Mouse (Mus musculus) MEL (cell line): ENCODE measurements around the gene Rhd. TPM values are rescaled to one million over a fixed set of nuclear protein-coding genes. Genes with fewer than 3 reads are reported as not detected.

Source experiments
- DNase-seq: peaks from one replicate; pipeline ENCODE4 v3.0.0; 2011; ENCODE audit warnings: low read depth, low spot score
- H3K27ac ChIP-seq: 2 replicates; pipeline ENCODE4 v1.5.1; 2012; ENCODE audit warnings: low read depth, mild to moderate bottlenecking, control low read depth, low read length, moderate library complexity; ENCODE audit not compliant: control insufficient read depth
- H3K27me3 ChIP-seq, 2 experiments: fragments of 150-350 bp in 1 of 2; sonication (generic) in 1 of 2; 2 replicates each; pipeline ENCODE4 v1.6.1; 2012; ENCODE audit warnings: low read length in 2 of 2, mild to moderate bottlenecking in 2 of 2, improper control_type of control experiment in 1 of 2, moderate library complexity in 1 of 2; ENCODE audit not compliant: insufficient read depth in 2 of 2, control insufficient read depth in 1 of 2
- H3K36me3 ChIP-seq, 2 experiments: 2 replicates each; pipeline ENCODE4 v1.6.1; 2012 to 2014; ENCODE audit warnings: low read length in 2 of 2, improper control_type of control experiment in 1 of 2, inconsistent platforms in 1 of 2, mild to moderate bottlenecking in 1 of 2; ENCODE audit not compliant: insufficient read depth in 2 of 2, control insufficient read depth in 1 of 2
- H3K4me1 ChIP-seq, 2 experiments: fragments of 150-350 bp in 1 of 2; sonication (generic) in 1 of 2; 2 replicates each; pipeline ENCODE4 v1.6.1; 2012; ENCODE audit warnings: low read length in 2 of 2, improper control_type of control experiment in 1 of 2, mild to moderate bottlenecking in 1 of 2; ENCODE audit not compliant: insufficient read depth in 2 of 2, control insufficient read depth in 1 of 2
- H3K4me3 ChIP-seq, 2 experiments: fragments of 150-350 bp in 1 of 2; sonication (generic) in 1 of 2; 2 replicates each; pipeline ENCODE4 v1.5.1; 2012; ENCODE audit warnings: low read depth in 2 of 2, low read length in 2 of 2, mild to moderate bottlenecking in 2 of 2, moderate library complexity in 2 of 2, control low read depth in 1 of 2, improper control_type of control experiment in 1 of 2; ENCODE audit not compliant: control insufficient read depth in 1 of 2, insufficient read depth in 1 of 2
- H3K79me2 ChIP-seq: 2 replicates; pipeline ENCODE4 v1.6.1; 2012; ENCODE audit warnings: mild to moderate bottlenecking, low read length, moderate library complexity; ENCODE audit not compliant: control insufficient read depth, poor library complexity, insufficient read depth
- H3K9ac ChIP-seq: 2 replicates; pipeline ENCODE4 v1.6.1; 2012; ENCODE audit warnings: low read depth, mild to moderate bottlenecking, control low read depth, low read length, moderate library complexity; ENCODE audit not compliant: control insufficient read depth, poor library complexity, severe bottlenecking
- H3K9me3 ChIP-seq: fragments of 150-350 bp; sonication (generic); replicated peaks from 2 replicates; pipeline ENCODE4 v1.6.1; 2012; ENCODE audit warnings: mild to moderate bottlenecking, low read length, improper control_type of control experiment, moderate library complexity; ENCODE audit not compliant: insufficient read depth
- BHLHE40 ChIP-seq: IDR thresholded peaks from 2 replicates; pipeline ENCODE4 v1.6.1; 2012; ENCODE audit warnings: low read depth, mild to moderate bottlenecking, inconsistent platforms, low read length, improper control_type of control experiment, borderline replicate concordance
- CHD2 ChIP-seq: IDR thresholded peaks from 2 replicates; pipeline ENCODE4 v1.6.1; 2011; ENCODE audit warnings: low read length, improper control_type of control experiment
- CTCF ChIP-seq, 3 experiments: IDR thresholded peaks in 2 of 3; conservative IDR thresholded peaks in 1 of 3; 2 replicates each; pipeline ENCODE4 v1.5.1; 2011 to 2012; ENCODE audit warnings: low read length in 3 of 3, low read depth in 2 of 3, mild to moderate bottlenecking in 2 of 3, improper control_type of control experiment in 1 of 3, inconsistent platforms in 1 of 3, mixed read lengths in 1 of 3, moderate library complexity in 1 of 3; ENCODE audit not compliant: control insufficient read depth in 1 of 3, insufficient read depth in 1 of 3, poor library complexity in 1 of 3, severe bottlenecking in 1 of 3
- E2F4 ChIP-seq: IDR thresholded peaks from 2 replicates; pipeline ENCODE4 v1.6.1; 2011; ENCODE audit warnings: low read depth, low read length, improper control_type of control experiment, borderline replicate concordance
- ELF1 ChIP-seq: IDR thresholded peaks from 2 replicates; pipeline ENCODE4 v1.6.1; 2014; ENCODE audit warnings: low read depth, mild to moderate bottlenecking, inconsistent platforms, low read length, improper control_type of control experiment, moderate library complexity
- EP300 ChIP-seq, 2 experiments: IDR thresholded peaks; 2 replicates each; pipeline ENCODE4 v1.6.1; 2011; ENCODE audit warnings: improper control_type of control experiment in 2 of 2, low read length in 2 of 2, low read depth in 1 of 2, mild to moderate bottlenecking in 1 of 2
- GATA1 ChIP-seq: IDR thresholded peaks from 2 replicates; pipeline ENCODE4 v1.6.1; 2011; ENCODE audit warnings: low read depth, low read length, improper control_type of control experiment
- HCFC1 ChIP-seq: IDR thresholded peaks from 2 replicates; pipeline ENCODE4 v1.6.1; 2012; ENCODE audit warnings: low read depth, mild to moderate bottlenecking, inconsistent platforms, low read length, improper control_type of control experiment, moderate library complexity
- JUND ChIP-seq: IDR thresholded peaks from 2 replicates; pipeline ENCODE4 v1.6.1; 2011; ENCODE audit warnings: low read depth, mild to moderate bottlenecking, improper control_type of control experiment, low read length
- MAFK ChIP-seq: IDR thresholded peaks from 2 replicates; pipeline ENCODE4 v1.6.1; 2011; ENCODE audit warnings: low read depth, mild to moderate bottlenecking, low read length, improper control_type of control experiment, borderline replicate concordance
- MAX ChIP-seq: IDR thresholded peaks from 2 replicates; pipeline ENCODE4 v1.6.1; 2011; ENCODE audit warnings: low read length, improper control_type of control experiment
- MEF2A ChIP-seq: IDR thresholded peaks from 2 replicates; pipeline ENCODE4 v1.6.1; 2014; ENCODE audit warnings: low read depth, mild to moderate bottlenecking, inconsistent platforms, low read length, improper control_type of control experiment; ENCODE audit not compliant: poor library complexity, insufficient replicate concordance, severe bottlenecking; ENCODE audit errors: extremely low read depth
- POLR2AphosphoS2 ChIP-seq: IDR thresholded peaks from 2 replicates; pipeline ENCODE4 v1.6.1; 2011; ENCODE audit warnings: low read length, improper control_type of control experiment
- POLR2AphosphoS5 ChIP-seq: IDR thresholded peaks from 2 replicates; pipeline ENCODE4 v1.6.1; 2012; ENCODE audit warnings: low read depth, borderline replicate concordance, mild to moderate bottlenecking, inconsistent platforms, low read length, moderate library complexity, mixed read lengths
- RAD21 ChIP-seq: IDR thresholded peaks from 2 replicates; pipeline ENCODE4 v1.6.1; 2011; ENCODE audit warnings: mild to moderate bottlenecking, low read depth, low read length, improper control_type of control experiment
- RCOR1 ChIP-seq: IDR thresholded peaks from 2 replicates; pipeline ENCODE4 v1.6.1; 2012; ENCODE audit warnings: low read depth, mild to moderate bottlenecking, inconsistent platforms, low read length, improper control_type of control experiment
- SMC3 ChIP-seq: IDR thresholded peaks from 2 replicates; pipeline ENCODE4 v1.6.1; 2011; ENCODE audit warnings: low read depth, low read length, improper control_type of control experiment
- TCF12 ChIP-seq: IDR thresholded peaks from 2 replicates; pipeline ENCODE4 v1.6.1; 2014; ENCODE audit warnings: low read depth, mild to moderate bottlenecking, inconsistent platforms, low read length, improper control_type of control experiment, moderate library complexity
- USF1 ChIP-seq: IDR thresholded peaks from 2 replicates; pipeline ENCODE4 v1.6.1; 2014; ENCODE audit warnings: low read depth, mild to moderate bottlenecking, inconsistent platforms, low read length, improper control_type of control experiment, moderate library complexity
- ZKSCAN1 ChIP-seq: IDR thresholded peaks from 2 replicates; pipeline ENCODE4 v1.6.1; 2012; ENCODE audit warnings: low read depth, mild to moderate bottlenecking, inconsistent platforms, low read length, improper control_type of control experiment, moderate library complexity
- ZMIZ1 ChIP-seq: IDR thresholded peaks from 2 replicates; pipeline ENCODE4 v1.6.1; 2012; ENCODE audit warnings: low read depth, mild to moderate bottlenecking, inconsistent platforms, low read length, improper control_type of control experiment, moderate library complexity
- polyA plus RNA-seq, 2 experiments: library from polyadenylated mRNA; stranded (reverse) in 1 of 2; unstranded in 1 of 2; fragments of >175 nt in 1 of 2; fragments of >200 nt in 1 of 2; gene quantifications; 2 replicates each; pipeline versions ENCODE4 v1.2.1 to v1.2.4; 2012; ENCODE audit warnings: low replicate concordance in 2 of 2, low read depth in 1 of 2; ENCODE audit not compliant: insufficient read length in 2 of 2, insufficient read depth in 1 of 2, missing spikeins in 1 of 2
- total RNA-seq: library from RNA; depleted of rRNA; stranded (reverse); fragments of 300-350 nt; gene quantifications from 2 replicates; pipeline ENCODE4 v1.2.3, GENCODE M21; 2012

The Rhd gene
- total and polyA plus RNA-seq, 3 experiments: 49.9 to 176 TPM; not detected in 1

- no peaks in the 10 kb centered on the region for H3K9me3 ChIP-seq
- DNase-seq: no peak
- TF ChIP-seq MAFK: no peak
- TF ChIP-seq MEF2A: no peak
- no peak for TF ChIP-seq POLR2AphosphoS5
- TF ChIP-seq JUND: no peak
- no peak for TF ChIP-seq RAD21
- no peak for TF ChIP-seq SMC3
- no peak for TF ChIP-seq GATA1
- no peak for TF ChIP-seq EP300 (IDR thresholded peaks at IDR 0.05; ENCODE audit: low read depth in 1 of 2, low read length in 2 of 2)
- no peak for TF ChIP-seq ZKSCAN1
- H3K79me2 ChIP-seq: peaks cover 44% of the 10 kb centered on the region
- no peak overlapping the region for H3K9ac ChIP-seq
- H3K4me1 ChIP-seq: peaks cover 0 to 2% of the 10 kb centered on the region in 2 experiments; a peak in 2 of 4 replicates
- H3K36me3 ChIP-seq: peaks cover 0 to 8% of the 10 kb centered on the region in 2 experiments; a peak in 3 of 4 replicates
- H3K27me3 ChIP-seq: no peaks in the 10 kb centered on the region
- H3K27ac ChIP-seq: no peak overlapping the region
- no peak overlapping the region for H3K4me3 ChIP-seq
These were observed 20.8 kb upstream of the Rhd start for GRCm38 (mm10) chr4:134843566-134843965.

GRCm38 (mm10) chr4:134847587-134847986 is 16.7 kb upstream of the Rhd start:
- H3K9ac ChIP-seq: no peak overlapping the region
- TF ChIP-seq TCF12 (no peak), MEF2A (no peak), CTCF (IDR thresholded peaks at IDR 0.05 in 2 of 3, conservative IDR thresholded peaks at IDR 0.05 in 1 of 3; ENCODE audit: control insufficient read depth in 1 of 3, insufficient read depth in 1 of 3, low read depth in 2 of 3, low read length in 3 of 3, poor library complexity in 1 of 3, severe bottlenecking in 1 of 3) (no peak), POLR2AphosphoS5 (no peak), POLR2AphosphoS2 (no peak), BHLHE40 (no peak), E2F4 (no peak), ZKSCAN1 (no peak), CHD2 (no peak), ELF1 (no peak), RCOR1 (no peak), HCFC1 (no peak), ZMIZ1 (no peak), SMC3 (no peak), GATA1 (no peak), MAX (no peak), JUND (no peak), USF1 (no peak)
- TF ChIP-seq, all 39 proteins: peak for 0
- no peak overlapping the region for H3K4me3 ChIP-seq
- no peaks in the 10 kb centered on the region for H3K9me3 ChIP-seq
- DNase-seq: no peak
- H3K79me2 ChIP-seq: peaks cover 58% of the 10 kb centered on the region
- no peak overlapping the region for H3K27ac ChIP-seq
- H3K4me1 ChIP-seq: peaks cover 3 to 11% of the 10 kb centered on the region in 2 experiments; a peak in 3 of 4 replicates
- peaks cover 0 to 19% of the 10 kb centered on the region in 2 experiments; a peak in 2 of 4 replicates for H3K36me3 ChIP-seq
- no peaks in the 10 kb centered on the region for H3K27me3 ChIP-seq
